Mouse (Mus musculus) stomach, postnatal 0 days (tissue): ENCODE data around the gene Scarb2. TPM values are rescaled to one million over a fixed set of nuclear protein-coding genes. Genes with fewer than 3 reads are reported as not detected.

Source experiments
- ATAC-seq: fragments of 200-750 bp; cut with Nextera tagmentation; 2 replicates; pipeline ENCODE4 v1.8.0; 2017; ENCODE audit not compliant: low FRiP score, low TSS enrichment
- DNase-seq: peaks from one replicate; pipeline ENCODE4 v3.0.0-alpha.2; 2016; ENCODE audit warnings: low spot score
- H3K27ac ChIP-seq: fragments of 300-500 bp; sonication (generic); replicated peaks from 2 replicates; pipeline ENCODE4 v1.5.1; 2014; ENCODE audit warnings: mild to moderate bottlenecking, control low read depth
- H3K27me3 ChIP-seq: fragments of 300-500 bp; sonication (generic); 2 replicates; pipeline ENCODE4 v1.6.1; 2014; ENCODE audit warnings: low read length; ENCODE audit not compliant: control insufficient read depth, insufficient read depth
- H3K36me3 ChIP-seq: fragments of 300-500 bp; sonication (generic); 2 replicates; pipeline ENCODE4 v1.6.1; 2014; ENCODE audit warnings: low read length, mixed read lengths; ENCODE audit not compliant: control insufficient read depth, insufficient read depth
- H3K4me1 ChIP-seq: fragments of 300-500 bp; sonication (generic); replicated peaks from 2 replicates; pipeline ENCODE4 v1.6.1; 2014; ENCODE audit warnings: antibody characterized with exemption; ENCODE audit not compliant: control insufficient read depth, insufficient read depth
- H3K4me2 ChIP-seq: fragments of 300-500 bp; sonication (generic); replicated peaks from 2 replicates; pipeline ENCODE4 v1.6.1; 2014; ENCODE audit warnings: low read depth, mild to moderate bottlenecking, control low read depth, moderate library complexity
- H3K4me3 ChIP-seq: fragments of 300-500 bp; sonication (generic); 2 replicates; pipeline ENCODE4 v1.5.1; 2014; ENCODE audit warnings: low read depth, low read length, control low read depth
- H3K9ac ChIP-seq: fragments of 300-500 bp; sonication (generic); 2 replicates; pipeline ENCODE4 v1.6.1; 2014; ENCODE audit warnings: mild to moderate bottlenecking, low read length, control low read depth, mixed read lengths
- H3K9me3 ChIP-seq: fragments of 300-500 bp; sonication (generic); 2 replicates; pipeline ENCODE4 v1.6.1; 2016; ENCODE audit warnings: low read length; ENCODE audit not compliant: control insufficient read depth
- CTCF ChIP-seq: IDR thresholded peaks from 2 replicates; pipeline ENCODE4 v1.5.1; 2016; ENCODE audit warnings: antibody characterized with exemption, low read depth, mild to moderate bottlenecking, moderate library complexity
- EP300 ChIP-seq: optimal IDR thresholded peaks from 2 replicates; pipeline ENCODE3; 2016; ENCODE audit warnings: antibody characterized with exemption
- WGBS: fragments of 180-500 bp; shearing (Covaris S2); extraction: QIAGEN DNeasy Blood & Tissue Kit; methylation state at CpG from one replicate; pipeline ENCODE4 v1.1.7; 2014; 5-methylcytosine and 5-hydroxymethylcytosine counted together
- polyA plus RNA-seq: library from polyadenylated mRNA; unstranded; fragments of >200 nt; fragmentation: Nextera tagmentation; extraction: Ambion mirVana; gene quantifications from 2 replicates; pipeline ENCODE4 v1.2.1, GENCODE M21; 2015

Gene Scarb2
- polyA plus RNA-seq, 1 experiment from 2014 or later = 20.9 TPM

DNA sequence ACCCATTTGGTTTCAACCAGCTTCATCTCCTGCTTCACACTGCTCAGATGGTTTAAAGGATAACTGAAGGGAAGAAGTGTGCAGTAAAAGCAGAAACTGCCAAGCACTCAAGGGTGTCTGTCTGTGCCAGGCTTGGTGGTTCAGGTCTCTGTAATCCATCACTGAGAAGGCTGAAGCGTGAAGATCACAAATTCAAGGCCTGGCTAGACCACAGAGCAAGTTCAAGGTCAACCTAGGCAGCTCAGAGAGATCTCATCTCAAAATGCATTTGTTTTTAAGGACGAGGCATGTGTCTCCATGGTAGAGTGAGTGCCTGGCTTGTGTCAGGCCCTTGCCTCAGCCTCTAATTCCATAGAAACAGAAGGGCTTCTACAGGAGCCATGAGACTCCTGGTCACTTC, 61.6 kb downstream of the Scarb2 start:
- DNase-seq = no peak
- no peaks in the 10 kb centered on the region for H3K27me3 ChIP-seq
- WGBS = 89% methylated on average over 2 of the region's 2 CpGs
- H3K4me3 ChIP-seq = no peak overlapping the region
- H3K9me3 ChIP-seq = no peaks in the 10 kb centered on the region
- no peaks in the 10 kb centered on the region for H3K4me1 ChIP-seq
- H3K36me3 ChIP-seq = peaks cover 22% of the 10 kb centered on the region
- no peak for ATAC-seq
- no peak overlapping the region for H3K27ac ChIP-seq
- H3K4me2 ChIP-seq = no peak overlapping the region
- TF ChIP-seq EP300 (no peak), CTCF (no peak)
- H3K9ac ChIP-seq = no peak overlapping the region

DNA sequence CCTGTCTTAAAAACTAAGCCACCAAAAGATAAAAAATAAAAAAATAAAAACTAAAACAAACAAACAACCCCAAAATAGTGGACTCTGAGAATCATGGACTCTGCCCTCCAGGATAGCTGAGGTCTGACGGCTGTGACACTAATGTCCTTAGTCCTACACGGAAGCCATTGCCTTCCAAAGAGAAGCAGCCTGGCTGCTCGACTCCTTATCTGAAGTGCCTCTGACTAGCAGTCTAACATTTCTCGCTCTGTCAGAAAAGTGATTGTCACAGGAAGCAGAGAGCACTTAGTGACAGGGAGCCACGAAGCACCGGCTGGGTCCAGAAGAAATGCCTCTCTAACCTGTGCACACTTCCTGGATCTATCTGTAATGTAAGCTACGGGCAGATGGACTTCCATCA, 63.7 kb downstream of the Scarb2 start:
- no peak overlapping the region for H3K4me3 ChIP-seq
- H3K9me3 ChIP-seq = no peaks in the 10 kb centered on the region
- H3K9ac ChIP-seq = no peak overlapping the region
- no peaks in the 10 kb centered on the region for H3K4me1 ChIP-seq
- ATAC-seq = no peak
- DNase-seq = no peak
- WGBS = 76% methylated on average over 7 of the region's 7 CpGs
- H3K27me3 ChIP-seq = no peaks in the 10 kb centered on the region
- H3K36me3 ChIP-seq = peaks cover 12% of the 10 kb centered on the region; the same call in 1 of the 2 replicates
- no peak overlapping the region for H3K27ac ChIP-seq
- no peak for TF ChIP-seq CTCF
- no peak for TF ChIP-seq EP300
- H3K4me2 ChIP-seq = no peak overlapping the region

GRCm38 (mm10) chr5:92441494-92441893, 65.1 kb downstream of the Scarb2 start:
- 70% methylated on average over 5 of the region's 5 CpGs for WGBS

GRCm38 (mm10) chr5:92438540-92438939, 68.1 kb downstream of the Scarb2 start:
- Histone ChIP-seq H3K36me3 (no peaks in the 10 kb centered on the region), H3K27me3 (no peaks in the 10 kb centered on the region), H3K9me3 (no peaks in the 10 kb centered on the region), H3K27ac (no peak overlapping the region), H3K4me3 (no peak overlapping the region), H3K9ac (no peak overlapping the region), H3K4me1 (no peaks in the 10 kb centered on the region), H3K4me2 (no peak overlapping the region)
- 86% methylated on average over 8 of the region's 8 CpGs for WGBS
- TF ChIP-seq EP300 (no peak), CTCF (no peak)
- ATAC-seq = no peak
- no peak for DNase-seq

More at GRCm38 (mm10) chr5:92441494-92441893, 65.1 kb downstream of the Scarb2 start:
- Histone ChIP-seq H3K4me2 (no peak overlapping the region), H3K9me3 (no peaks in the 10 kb centered on the region), H3K4me1 (no peaks in the 10 kb centered on the region), H3K4me3 (no peak overlapping the region), H3K9ac (no peak overlapping the region), H3K27me3 (no peaks in the 10 kb centered on the region), H3K27ac (no peak overlapping the region), H3K36me3 (0 out of 2 replicates have a peak, but pooled peaks cover 5% of the 10 kb centered on the region)
- DNase-seq (peak; percentile 22), ATAC-seq (peak; percentile 56)
- TF ChIP-seq EP300 = no peak
- no peak for TF ChIP-seq CTCF

GRCm38 (mm10) chr5:92435025-92435584, 71.5 kb downstream of the Scarb2 start, which contains the start of gene Nup54:
Nup54 (minus strand) TSS chr5:92435219.
- Histone ChIP-seq H3K4me2 (peak within 1 kb of the TSS; percentile 95), H3K27ac (peak within 1 kb of the TSS; percentile 88), H3K4me3 (peak within 1 kb of the TSS; percentile 98), H3K9me3 (no peaks in the 10 kb centered on the region), H3K9ac (peak within 1 kb of the TSS; percentile 90), H3K36me3 (no peaks in the 10 kb centered on the region), H3K4me1 (no peaks in the 10 kb centered on the region), H3K27me3 (no peaks in the 10 kb centered on the region)
- TF ChIP-seq CTCF = no peak
- TF ChIP-seq EP300 = no peak
- under 1% methylated on average over 34 of the region's 34 CpGs for whole genome bisulfite sequencing
- peak; percentile 97 for DNase-seq
- ATAC-seq = peak; percentile 100

DNA sequence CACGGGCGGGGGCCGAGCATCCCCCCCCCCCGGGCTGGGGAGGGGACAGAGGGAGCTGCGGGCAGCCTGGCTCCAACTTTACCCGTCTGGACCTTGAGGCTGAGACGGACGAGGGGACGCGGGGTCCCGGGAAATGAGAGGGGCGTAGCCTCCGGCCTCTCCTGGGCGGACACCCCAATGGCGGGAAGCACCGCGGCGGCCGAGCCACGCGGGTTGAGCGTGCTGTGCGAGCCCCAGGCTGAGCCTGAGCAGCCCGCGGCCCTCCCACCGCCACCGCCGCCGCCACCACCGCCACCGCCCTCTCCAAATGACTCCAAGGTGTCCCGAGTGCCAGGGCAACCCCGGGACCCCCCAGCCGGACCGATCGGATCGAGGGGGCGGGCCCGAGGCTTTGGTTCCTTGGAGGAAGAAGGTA, 72.1 kb downstream of the Scarb2 start:
- WGBS = under 1% methylated on average over 26 of the region's 39 CpGs
- ATAC-seq (peak; percentile 69), DNase-seq (no peak)
- Histone ChIP-seq H3K4me2 (peak overlapping the region; percentile 95), H3K27ac (peak overlapping the region; percentile 88), H3K4me1 (no peaks in the 10 kb centered on the region), H3K27me3 (no peaks in the 10 kb centered on the region), H3K9me3 (no peaks in the 10 kb centered on the region), H3K9ac (peak overlapping the region; percentile 90), H3K4me3 (peak overlapping the region; percentile 98), H3K36me3 (no peaks in the 10 kb centered on the region)
- TF ChIP-seq EP300 (no peak), CTCF (no peak)
